Mouse (Mus musculus) small intestine, adult 2 months (tissue): Measurements from ENCODE around the gene Slc34a1.

ENCODE experiments used
- CTCF ChIP-seq: fragments of 200-500 bp; IDR thresholded peaks from 2 replicates; pipeline ENCODE4 v1.5.1; 2012; ENCODE audit warnings: low read depth, mild to moderate bottlenecking, control low read depth, inconsistent platforms, low read length, moderate library complexity, mixed read lengths; ENCODE audit not compliant: insufficient replicate concordance, insufficient read length; ENCODE audit errors: extremely low read depth
- POLR2A ChIP-seq: fragments of 200-500 bp; IDR thresholded peaks from 2 replicates; pipeline ENCODE4 v1.6.1; 2012; ENCODE audit warnings: low read depth, mild to moderate bottlenecking, control low read depth, inconsistent platforms, low read length, moderate library complexity

- TF ChIP-seq CTCF = no peak
- TF ChIP-seq POLR2A = no peak
Measured at GRCm38 (mm10) chr13:55451296-55451695, 53.3 kb downstream of the Slc34a1 start.
